Mouse (Mus musculus) urinary bladder, adult 18-20 months (tissue): Measurements from ENCODE around the gene Ugp2.
A peak's percentile ranks its signal among the peaks of the same experiment; 100 is the strongest.
"Not testable (repeated sequence)": the region's sequence is repeated elsewhere in the genome, so short reads cannot be mapped to it uniquely, and the experiment has no call there.

Experiments used
- DNase-seq, 2 experiments: peaks; one replicate each; pipeline ENCODE4 v3.0.0; 2022; ENCODE audit warnings: low spot score in 2 of 2, mixed read lengths in 2 of 2

Gene Ugp2

GRCm38 (mm10) chr11:21332639-21333295 lies 38.2 kb downstream of the Ugp2 start:
- DNase-seq: no peak

- no peak for DNase-seq
These were observed 42.9 kb downstream of the Ugp2 start for GRCm38 (mm10) chr11:21328141-21328540.

- no peak for DNase-seq
These were observed 43.5 kb downstream of the Ugp2 start for GRCm38 (mm10) chr11:21327486-21327885.

- DNase-seq: no peak
These were observed 44.2 kb downstream of the Ugp2 start for GRCm38 (mm10) chr11:21326770-21327169.

GRCm38 (mm10) chr11:21325781-21326180 lies 45.2 kb downstream of the Ugp2 start:
- no peak for DNase-seq

- DNase-seq: no peak
These were observed 48.7 kb downstream of the Ugp2 start for GRCm38 (mm10) chr11:21322349-21322748.

- DNase-seq: no peak
These were observed 49.4 kb downstream of the Ugp2 start for GRCm38 (mm10) chr11:21321577-21321976.

- DNase-seq: peak in 1 of 2 experiments; percentile 48
These were observed 56.9 kb downstream of the Ugp2 start for GRCm38 (mm10) chr11:21313922-21314657.

- DNase-seq: no peak
These were observed 61.5 kb downstream of the Ugp2 start for GRCm38 (mm10) chr11:21309516-21309915.

- no peak for DNase-seq
These were observed 62.9 kb downstream of the Ugp2 start for GRCm38 (mm10) chr11:21308119-21308518.

- no peak for DNase-seq
These were observed 63.8 kb downstream of the Ugp2 start for GRCm38 (mm10) chr11:21307078-21307668.

- DNase-seq: no peak
These were observed 67.4 kb downstream of the Ugp2 start for GRCm38 (mm10) chr11:21303619-21304018.

- DNase-seq: no peak
These were observed 75.5 kb downstream of the Ugp2 start for GRCm38 (mm10) chr11:21295486-21295885.

- not testable (repeated sequence) for DNase-seq
These were observed 82.8 kb downstream of the Ugp2 start for GRCm38 (mm10) chr11:21288153-21288552.

GRCm38 (mm10) chr11:21286391-21286790 lies 84.6 kb downstream of the Ugp2 start:
- DNase-seq: no peak

- no peak for DNase-seq
These were observed 94.8 kb downstream of the Ugp2 start for GRCm38 (mm10) chr11:21276151-21276550.
